Mouse (Mus musculus) spleen, adult 2 months (tissue): ENCODE measurements around the gene Gpr183.
A peak's percentile ranks its signal among the peaks of the same experiment; 100 is the strongest.

ENCODE experiments used
- CTCF ChIP-seq: fragments of 200-500 bp; IDR thresholded peaks from 2 replicates; pipeline ENCODE4 v1.5.1; 2011; ENCODE audit warnings: mild to moderate bottlenecking, inconsistent platforms; ENCODE audit not compliant: insufficient read depth, insufficient read length, insufficient replicate concordance; ENCODE audit errors: extremely low read depth
- POLR2A ChIP-seq: fragments of 200-500 bp; IDR thresholded peaks from 2 replicates; pipeline ENCODE4 v1.6.1; 2011; ENCODE audit warnings: low read depth, low read length, inconsistent platforms

GRCm38 (mm10) chr14:122013417-122013951 is 48.5 kb upstream of the Gpr183 start:
- no peak for TF ChIP-seq CTCF
- TF ChIP-seq POLR2A = peak; percentile 48; the same call in 1 of the 2 replicates
